Mouse (Mus musculus) forebrain, embryonic 10.5 days (tissue): ENCODE measurements at regions not wholly inside any gene's neighbourhood (a gene's known extent, or its start where the extent isn't known, plus 50 kb on each side); places are given as distances from the start of the nearest gene placed in this dataset.

Experiments used
- DNase-seq: peaks from one replicate; pipeline ENCODE4 v3.0.0-alpha.2; 2017; ENCODE audit warnings: low spot score; ENCODE audit errors: extremely low spot score
- H3K27ac ChIP-seq: fragments of 300-500 bp; sonication (generic); 2 replicates; pipeline ENCODE4 v1.5.1; 2016; ENCODE audit warnings: mild to moderate bottlenecking
- H3K27me3 ChIP-seq: fragments of 300-500 bp; sonication (generic); 2 replicates; pipeline ENCODE4 v1.6.1; 2016; ENCODE audit warnings: mild to moderate bottlenecking; ENCODE audit not compliant: poor library complexity, severe bottlenecking
- H3K36me3 ChIP-seq: fragments of 300-500 bp; sonication (generic); replicated peaks from 2 replicates; pipeline ENCODE4 v1.6.1; 2016; ENCODE audit warnings: mild to moderate bottlenecking, moderate library complexity
- H3K4me1 ChIP-seq: fragments of 300-500 bp; sonication (generic); 2 replicates; pipeline ENCODE4 v1.6.1; 2016
- H3K4me3 ChIP-seq: fragments of 300-500 bp; sonication (generic); 2 replicates; pipeline ENCODE4 v1.5.1; 2016; ENCODE audit warnings: mild to moderate bottlenecking, moderate library complexity
- H3K9me3 ChIP-seq: fragments of 300-500 bp; sonication (generic); 2 replicates; pipeline ENCODE4 v1.6.1; 2016; ENCODE audit warnings: mild to moderate bottlenecking, moderate library complexity
- whole genome bisulfite sequencing: fragments of 180-500 bp; shearing (Covaris S2); methylation state at CpG from one replicate; pipeline ENCODE4 v1.1.7; 2016; 5-methylcytosine and 5-hydroxymethylcytosine counted together

GRCm38 (mm10) chr8:18279932-18280331 lies 698.1 kb downstream of the Defb40 start:
- Histone ChIP-seq H3K4me1 (no peaks in the 10 kb centered on the region), H3K27ac (no peak overlapping the region), H3K36me3 (no peaks in the 10 kb centered on the region), H3K9me3 (no peaks in the 10 kb centered on the region), H3K27me3 (no peaks in the 10 kb centered on the region), H3K4me3 (no peak overlapping the region)
- no peak for DNase-seq
- WGBS, result 76% methylated on average over 4 of the region's 4 CpGs

GRCm38 (mm10) chr8:18268301-18268700 lies 709.8 kb downstream of the Defb40 start:
- Histone ChIP-seq H3K36me3 (no peaks in the 10 kb centered on the region), H3K27me3 (no peaks in the 10 kb centered on the region), H3K27ac (no peak overlapping the region), H3K4me1 (no peaks in the 10 kb centered on the region), H3K9me3 (no peaks in the 10 kb centered on the region), H3K4me3 (no peak overlapping the region)
- DNase-seq, result no peak
- WGBS, result 88% methylated on average over 7 of the region's 7 CpGs

GRCm38 (mm10) chr8:18258287-18258961 lies 719.6 kb downstream of the Defb40 start:
- Histone ChIP-seq H3K27ac (no peak overlapping the region), H3K9me3 (no peaks in the 10 kb centered on the region), H3K4me3 (no peak overlapping the region), H3K4me1 (no peaks in the 10 kb centered on the region), H3K27me3 (no peaks in the 10 kb centered on the region), H3K36me3 (no peaks in the 10 kb centered on the region)
- WGBS, result 94% methylated on average over 7 of the region's 7 CpGs
- DNase-seq, result no peak

GRCm38 (mm10) chr8:18246299-18246698 lies 731.8 kb downstream of the Defb40 start:
- Histone ChIP-seq H3K27ac (no peak overlapping the region), H3K4me1 (no peaks in the 10 kb centered on the region), H3K9me3 (no peaks in the 10 kb centered on the region), H3K36me3 (no peaks in the 10 kb centered on the region), H3K27me3 (no peaks in the 10 kb centered on the region), H3K4me3 (no peak overlapping the region)
- WGBS, result 89% methylated on average over 12 of the region's 12 CpGs
- no peak for DNase-seq

- Histone ChIP-seq H3K4me3 (no peak overlapping the region), H3K27ac (no peak overlapping the region), H3K27me3 (no peaks in the 10 kb centered on the region), H3K36me3 (no peaks in the 10 kb centered on the region), H3K4me1 (no peaks in the 10 kb centered on the region), H3K9me3 (no peaks in the 10 kb centered on the region)
- DNase-seq, result no peak
- WGBS, result 91% methylated on average over 2 of the region's 2 CpGs
These were observed 760.5 kb downstream of the Defb40 start for GRCm38 (mm10) chr8:18217599-18217998.

- H3K36me3 ChIP-seq, result no peaks in the 10 kb centered on the region
- no peaks in the 10 kb centered on the region for H3K27me3 ChIP-seq
- no peaks in the 10 kb centered on the region for H3K4me1 ChIP-seq
- no peak for DNase-seq
- 93% methylated on average over 7 of the region's 7 CpGs for WGBS
- no peak overlapping the region for H3K27ac ChIP-seq
- H3K4me3 ChIP-seq, result no peak overlapping the region
- no peaks in the 10 kb centered on the region for H3K9me3 ChIP-seq
These were observed 760.9 kb downstream of the Defb40 start for GRCm38 (mm10) chr8:18217192-18217591.

- Histone ChIP-seq H3K27me3 (no peaks in the 10 kb centered on the region), H3K27ac (no peak overlapping the region)
- 87% methylated on average over 1 of the region's 1 CpGs for WGBS
These were observed 761.5 kb downstream of the Defb40 start for GRCm38 (mm10) chr8:18216516-18216915.

GRCm38 (mm10) chr8:18210067-18210466 lies 768.0 kb downstream of the Defb40 start:
- Histone ChIP-seq H3K4me1 (no peaks in the 10 kb centered on the region), H3K9me3 (no peaks in the 10 kb centered on the region), H3K27ac (no peak overlapping the region), H3K4me3 (no peak overlapping the region), H3K27me3 (no peaks in the 10 kb centered on the region), H3K36me3 (no peaks in the 10 kb centered on the region)
- no peak for DNase-seq
- WGBS, result 95% methylated on average over 1 of the region's 1 CpGs

More at GRCm38 (mm10) chr8:18216516-18216915, 761.5 kb downstream of the Defb40 start:
- H3K36me3 ChIP-seq, result no peaks in the 10 kb centered on the region
- no peak for DNase-seq
- no peaks in the 10 kb centered on the region for H3K9me3 ChIP-seq
- no peaks in the 10 kb centered on the region for H3K4me1 ChIP-seq
- H3K4me3 ChIP-seq, result no peak overlapping the region

GRCm38 (mm10) chr8:18208658-18209057 lies 769.4 kb downstream of the Defb40 start:
- Histone ChIP-seq H3K27ac (no peak overlapping the region), H3K36me3 (no peaks in the 10 kb centered on the region), H3K9me3 (no peaks in the 10 kb centered on the region), H3K4me3 (no peak overlapping the region), H3K27me3 (no peaks in the 10 kb centered on the region), H3K4me1 (no peaks in the 10 kb centered on the region)
- 84% methylated on average over 1 of the region's 1 CpGs for WGBS
- no peak for DNase-seq

GRCm38 (mm10) chr8:18187486-18187885 lies 790.6 kb downstream of the Defb40 start:
- no peak overlapping the region for H3K27ac ChIP-seq

GRCm38 (mm10) chr8:18175544-18176092 lies 802.4 kb downstream of the Defb40 start:
- WGBS, result 90% methylated on average over 7 of the region's 7 CpGs
- Histone ChIP-seq H3K27ac (no peak overlapping the region), H3K36me3 (no peaks in the 10 kb centered on the region), H3K4me3 (no peak overlapping the region), H3K9me3 (no peaks in the 10 kb centered on the region), H3K27me3 (no peaks in the 10 kb centered on the region), H3K4me1 (no peaks in the 10 kb centered on the region)
- DNase-seq, result no peak

More at GRCm38 (mm10) chr8:18187486-18187885, 790.6 kb downstream of the Defb40 start:
- H3K4me3 ChIP-seq, result no peak overlapping the region
- no peaks in the 10 kb centered on the region for H3K27me3 ChIP-seq
- no peak for DNase-seq
- no peaks in the 10 kb centered on the region for H3K4me1 ChIP-seq
- no peaks in the 10 kb centered on the region for H3K36me3 ChIP-seq
- H3K9me3 ChIP-seq, result no peaks in the 10 kb centered on the region

GRCm38 (mm10) chr8:18158619-18159018 lies 819.4 kb downstream of the Defb40 start:
- Histone ChIP-seq H3K4me3 (no peak overlapping the region), H3K27ac (no peak overlapping the region), H3K9me3 (no peaks in the 10 kb centered on the region), H3K4me1 (peaks cover 13% of the 10 kb centered on the region), H3K36me3 (no peaks in the 10 kb centered on the region), H3K27me3 (peaks cover 5% of the 10 kb centered on the region; the same call in 1 of the 2 replicates)
- no peak for DNase-seq
- 48% methylated on average over 6 of the region's 6 CpGs for WGBS

- no peaks in the 10 kb centered on the region for H3K4me1 ChIP-seq
- no peak overlapping the region for H3K27ac ChIP-seq
- no peaks in the 10 kb centered on the region for H3K9me3 ChIP-seq
- 81% methylated on average over 5 of the region's 5 CpGs for WGBS
- H3K27me3 ChIP-seq, result no peaks in the 10 kb centered on the region
- no peaks in the 10 kb centered on the region for H3K36me3 ChIP-seq
- no peak overlapping the region for H3K4me3 ChIP-seq
- no peak for DNase-seq
These were observed 862.6 kb downstream of the Defb40 start for GRCm38 (mm10) chr8:18115333-18116044.
